In genomic region chr13:31207709-31208108, GRCm38 (mm10) we compare ENCODE assay signal across 8 mouse cellular contexts.
DNase-seq lines count a peak whose midpoint lies in the region; ATAC-seq and TF ChIP-seq lines count a peak whose summit lies in the region.

No protein-coding gene starts in this region.

- peaks cover 20% of the 10 kb centered on the region for H3K27me3 ChIP-seq in kidney, embryonic 16.5 days (ENCODE audit: insufficient read depth, low read length)
- no peaks in the 10 kb centered on the region for H3K27me3 ChIP-seq in testis, adult 2 months (ENCODE audit: control insufficient read depth, insufficient read depth, low read length)

- TF ChIP-seq CTCF in testis, adult 2 months (IDR thresholded peaks at IDR 0.05; ENCODE audit: control insufficient read depth, insufficient read depth, insufficient replicate concordance, low read depth, low read length): peak; percentile 48; the same call in 1 of the 2 replicates

- no peak overlapping the region for H3K9ac ChIP-seq in kidney, embryonic 16.5 days (replicated peaks; ENCODE audit: low read length)

- H3K36me3 ChIP-seq in kidney, embryonic 16.5 days (ENCODE audit: insufficient read depth, low read length): no peaks in the 10 kb centered on the region
- H3K36me3 ChIP-seq in testis, adult 2 months (ENCODE audit: control insufficient read depth, insufficient read depth, low read length): no peaks in the 10 kb centered on the region

- H3K4me1 ChIP-seq in kidney, embryonic 16.5 days (ENCODE audit: insufficient read depth, low read length): no peaks in the 10 kb centered on the region
- no peaks in the 10 kb centered on the region; the same call in 1 of the 2 replicates for H3K4me1 ChIP-seq in testis, adult 2 months (ENCODE audit: control insufficient read depth, insufficient read depth, low read length)

- WGBS in kidney, embryonic 16.5 days: 44% methylated on average over 5 of the region's 5 CpGs

- TF ChIP-seq POLR2A in testis, adult 2 months (IDR thresholded peaks at IDR 0.05; ENCODE audit: control insufficient read depth, low read depth, low read length): no peak

- no peak for ATAC-seq in kidney, embryonic 16.5 days (ENCODE audit: low FRiP score, low TSS enrichment)

- H3K4me2 ChIP-seq in kidney, embryonic 16.5 days (replicated peaks; ENCODE audit: low read depth, low read length): no peak overlapping the region

- no peak overlapping the region for H3K27ac ChIP-seq in kidney, embryonic 16.5 days (ENCODE audit: low read length)
- no peak overlapping the region for H3K27ac ChIP-seq in testis, adult 2 months (ENCODE audit: control insufficient read depth, insufficient read depth, low read depth, low read length)

- H3K9me3 ChIP-seq in kidney, embryonic 16.5 days (ENCODE audit: low read length): no peaks in the 10 kb centered on the region

- no peak overlapping the region for H3K4me3 ChIP-seq in kidney, embryonic 16.5 days (ENCODE audit: low read length)
- no peak overlapping the region for H3K4me3 ChIP-seq in testis, adult 2 months (ENCODE audit: control insufficient read depth, low read depth, low read length)

- peak; percentile 57 for DNase-seq in kidney, adult 18-20 months
- peak; percentile 99 for DNase-seq in adipocyte (ENCODE audit: low spot score)
- DNase-seq in gastrocnemius, adult 18-20 months (ENCODE audit: low spot score): peak; percentile 74
- peak; percentile 75 for DNase-seq in kidney, adult 9 months
- peak; percentile 68 for DNase-seq in lung, postnatal 14 days
- DNase-seq in T-cell, adult 2 months (ENCODE audit: low spot score): no peak
